Mouse (Mus musculus) heart, adult 2 months (tissue): ENCODE data around the gene Sorl1.

Experiments
- CTCF ChIP-seq: fragments of 200-600 bp; IDR thresholded peaks from 2 replicates; pipeline ENCODE4 v1.8.1; 2022; ENCODE audit warnings: antibody characterized with exemption, mild to moderate bottlenecking, moderate library complexity
- EP300 ChIP-seq: fragments of 200-500 bp; IDR thresholded peaks from 2 replicates; pipeline ENCODE4 v1.6.1; 2011; ENCODE audit warnings: low read depth, low read length, control low read depth; ENCODE audit not compliant: insufficient read depth
- POLR2A ChIP-seq: fragments of 200-500 bp; IDR thresholded peaks from 2 replicates; pipeline ENCODE4 v1.6.1; 2011; ENCODE audit warnings: mild to moderate bottlenecking, low read depth, low read length, control low read depth; ENCODE audit not compliant: insufficient read depth

DNA sequence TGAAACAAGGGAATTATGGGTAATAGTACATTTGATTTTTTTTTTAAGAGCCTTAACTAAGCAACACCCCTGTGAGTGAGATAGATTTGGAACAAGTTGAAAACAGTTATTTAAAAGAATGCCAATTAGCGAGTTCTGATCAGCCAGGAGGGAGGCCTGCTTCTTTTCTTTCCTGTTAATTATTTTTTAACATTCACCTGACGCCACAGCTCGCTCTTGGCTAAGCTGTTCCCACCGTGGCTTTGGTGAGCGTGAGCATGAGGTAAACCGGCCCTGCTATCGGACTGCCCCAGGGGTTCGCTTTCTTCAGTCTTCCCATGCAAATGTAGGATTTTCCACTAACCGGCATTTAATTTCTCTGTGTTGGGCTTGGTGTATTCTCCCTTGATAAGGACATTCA, 128.8 kb downstream of the Sorl1 start:
- TF ChIP-seq CTCF = no peak
- TF ChIP-seq POLR2A = no peak
- no peak for TF ChIP-seq EP300
